Mouse (Mus musculus) limb, embryonic 15.5 days (tissue): Measurements from ENCODE around the gene Borcs6. TPM values are rescaled to one million over a fixed set of nuclear protein-coding genes. Genes with fewer than 3 reads are reported as not detected.
"Not testable (repeated sequence)": the region's sequence is repeated elsewhere in the genome, so short reads cannot be mapped to it uniquely, and the experiment has no call there.

ENCODE experiments used
- ATAC-seq: fragments of 200-750 bp; cut with Nextera tagmentation; 2 replicates; pipeline ENCODE4 v1.8.0; 2017; ENCODE audit warnings: low read depth, moderate TSS enrichment; ENCODE audit not compliant: insufficient number of reproducible peaks, low FRiP score, low TSS enrichment
- H3K27ac ChIP-seq: fragments of 300-500 bp; sonication (generic); 2 replicates; pipeline ENCODE4 v1.5.1; 2015; ENCODE audit warnings: moderate library complexity, mild to moderate bottlenecking, inconsistent platforms
- H3K27me3 ChIP-seq: fragments of 300-500 bp; sonication (generic); 2 replicates; pipeline ENCODE4 v1.6.1; 2015; ENCODE audit warnings: inconsistent platforms
- H3K36me3 ChIP-seq: fragments of 300-500 bp; sonication (generic); 2 replicates; pipeline ENCODE4 v1.6.1; 2015; ENCODE audit warnings: inconsistent platforms
- H3K4me1 ChIP-seq: fragments of 300-500 bp; sonication (generic); 2 replicates; pipeline ENCODE4 v1.6.1; 2015; ENCODE audit warnings: inconsistent platforms
- H3K4me2 ChIP-seq: fragments of 300-500 bp; sonication (generic); 2 replicates; pipeline ENCODE4 v1.6.1; 2015; ENCODE audit warnings: mild to moderate bottlenecking, inconsistent platforms
- H3K4me3 ChIP-seq: fragments of 300-500 bp; sonication (generic); 2 replicates; pipeline ENCODE4 v1.5.1; 2015; ENCODE audit warnings: mild to moderate bottlenecking, inconsistent platforms
- H3K9ac ChIP-seq: fragments of 300-500 bp; sonication (generic); 2 replicates; pipeline ENCODE4 v1.6.1; 2015; ENCODE audit warnings: inconsistent platforms
- H3K9me3 ChIP-seq: fragments of 300-500 bp; sonication (generic); 2 replicates; pipeline ENCODE4 v1.6.1; 2016; ENCODE audit warnings: inconsistent platforms
- WGBS: fragments of 180-500 bp; shearing (Covaris S2); methylation state at CpG from one replicate; pipeline ENCODE4 v1.1.7; 2015; 5-methylcytosine and 5-hydroxymethylcytosine counted together
- polyA plus RNA-seq: library from polyadenylated mRNA; unstranded; fragments of >200 nt; fragmentation: Nextera tagmentation; extraction: Ambion mirVana; gene quantifications from 2 replicates; pipeline ENCODE4 v1.2.1, GENCODE M21; 2015

Borcs6 gene
- polyA plus RNA-seq, 1 experiment from 2014 or later = 13.7 TPM

DNA sequence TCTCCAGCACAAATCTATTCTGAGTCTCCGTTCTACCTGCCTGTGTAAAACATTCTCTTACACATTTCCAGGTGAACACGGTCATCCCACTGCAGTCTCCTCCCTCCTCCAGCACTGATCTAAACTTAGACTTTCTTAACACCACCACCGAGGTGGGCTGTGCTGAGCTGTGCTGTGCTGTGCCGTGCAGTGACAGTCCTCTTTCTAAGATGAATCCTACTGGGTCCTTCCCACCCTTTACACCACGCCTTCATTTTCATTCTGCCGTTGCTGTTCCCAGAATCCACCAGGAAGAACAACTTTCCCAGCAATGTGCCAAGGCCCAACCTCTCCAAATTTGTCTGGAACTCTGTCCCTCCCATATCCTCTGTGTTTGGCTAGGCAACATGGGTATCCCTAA, 26.9 kb downstream of the Borcs6 start:
- H3K4me2 ChIP-seq = no peak overlapping the region
- no peaks in the 10 kb centered on the region for H3K9me3 ChIP-seq
- H3K9ac ChIP-seq = no peak overlapping the region
- ATAC-seq = no peak
- peak overlapping the region; percentile 65; the same call in 1 of the 2 replicates for H3K27ac ChIP-seq
- H3K4me1 ChIP-seq = peaks cover 35% of the 10 kb centered on the region
- peaks cover 16% of the 10 kb centered on the region for H3K36me3 ChIP-seq
- H3K4me3 ChIP-seq = no peak overlapping the region
- 47% methylated on average over 6 of the region's 6 CpGs for WGBS
- H3K27me3 ChIP-seq = no peaks in the 10 kb centered on the region

DNA sequence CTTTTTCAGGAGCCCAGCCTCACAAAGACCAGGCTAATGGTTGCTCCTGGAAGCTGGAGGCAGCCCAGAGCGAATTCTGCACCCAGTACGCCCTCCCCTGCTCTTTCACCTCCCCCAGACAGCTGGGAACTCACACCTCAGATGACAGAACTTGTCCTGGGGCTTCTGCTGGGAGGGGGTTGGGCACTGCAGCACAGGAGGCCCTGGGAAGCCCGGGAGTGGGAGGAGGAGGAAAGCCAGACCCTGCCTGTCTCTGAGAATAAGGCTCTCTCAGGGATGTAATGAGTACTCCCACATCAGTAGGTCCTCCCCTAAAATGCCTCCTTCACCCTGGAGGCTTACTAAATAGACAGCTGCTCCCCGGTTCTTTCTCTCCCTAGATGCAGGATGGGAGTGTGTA, 27.6 kb downstream of the Borcs6 start:
- Histone ChIP-seq H3K4me3 (no peak overlapping the region), H3K9ac (peak overlapping the region; percentile 17; the same call in 1 of the 2 replicates), H3K27me3 (no peaks in the 10 kb centered on the region), H3K4me2 (no peak overlapping the region; the same call in 1 of the 2 replicates), H3K9me3 (no peaks in the 10 kb centered on the region), H3K4me1 (peaks cover 40% of the 10 kb centered on the region), H3K36me3 (peaks cover 22% of the 10 kb centered on the region), H3K27ac (peak overlapping the region; percentile 65)
- ATAC-seq = no peak
- 25% methylated on average over 4 of the region's 4 CpGs for WGBS

DNA sequence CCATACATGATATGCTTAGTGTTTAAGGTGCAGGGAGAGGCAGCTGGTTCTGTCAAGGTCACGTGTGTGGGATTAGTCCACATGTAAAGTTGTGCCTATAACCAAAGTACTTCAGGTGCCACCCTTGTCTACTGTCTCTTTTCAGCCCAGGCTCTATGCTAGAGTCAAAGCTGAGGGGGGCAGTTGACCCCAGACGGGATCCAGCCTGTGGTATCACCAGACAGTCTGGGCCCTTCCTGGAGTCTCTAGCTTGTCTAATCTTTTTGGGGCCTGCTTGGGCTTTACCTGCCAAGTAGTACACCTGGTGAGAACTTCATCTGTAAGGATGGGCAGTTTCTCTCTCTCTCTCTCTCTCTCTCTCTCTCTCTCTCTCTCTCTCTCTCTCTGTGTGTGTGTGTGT, 28.1 kb downstream of the Borcs6 start:
- 60% methylated on average over 2 of the region's 2 CpGs for WGBS
- H3K9me3 ChIP-seq = no peaks in the 10 kb centered on the region
- peak overlapping the region; percentile 72; the same call in 1 of the 2 replicates for H3K4me3 ChIP-seq
- H3K27ac ChIP-seq = peak overlapping the region; percentile 65
- no peak overlapping the region for H3K9ac ChIP-seq
- H3K4me2 ChIP-seq = peak overlapping the region; percentile 84; the same call in 1 of the 2 replicates
- H3K27me3 ChIP-seq = no peaks in the 10 kb centered on the region
- no peak for ATAC-seq
- H3K36me3 ChIP-seq = peaks cover 24% of the 10 kb centered on the region
- H3K4me1 ChIP-seq = peaks cover 40% of the 10 kb centered on the region

DNA sequence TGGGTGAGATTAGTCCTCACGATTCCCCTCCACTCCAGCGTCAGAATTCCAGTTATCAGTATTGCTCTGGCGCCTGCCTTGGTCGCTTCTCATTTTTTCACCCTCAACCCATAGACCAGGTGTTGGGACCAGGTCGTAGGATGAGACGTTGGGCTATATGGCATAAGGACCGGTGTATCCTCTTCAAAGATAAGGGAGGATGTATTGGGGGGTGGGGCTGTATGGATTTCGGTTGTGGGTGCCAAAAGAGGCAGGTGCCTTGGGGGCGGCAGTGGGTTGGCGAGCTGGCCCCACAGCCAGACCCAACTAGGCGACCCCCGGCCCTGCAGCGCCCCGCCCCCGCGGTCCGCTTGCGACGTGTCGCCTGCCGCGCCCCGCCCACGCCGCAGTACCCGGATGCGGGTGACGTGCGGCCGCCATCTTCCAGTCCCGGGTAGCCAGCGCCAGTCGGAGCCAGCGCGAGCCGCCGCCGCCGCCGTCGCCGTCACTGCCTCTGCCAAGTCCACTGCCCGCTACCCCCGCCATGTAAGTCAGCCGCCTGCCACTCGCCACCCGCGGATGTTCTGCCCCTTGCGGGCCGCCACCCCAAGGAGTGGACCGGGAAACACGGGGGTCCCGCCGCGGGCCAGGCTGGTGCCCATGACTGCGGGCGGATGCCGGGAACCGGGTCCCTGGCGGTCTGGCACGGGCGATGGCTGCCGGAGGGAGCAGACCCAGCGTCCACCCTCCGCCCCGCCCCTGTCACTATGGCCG, 28.8 kb downstream of the Borcs6 start, which contains the start of gene Vamp2:
Gene Vamp2, plus strand, starts transcription at position 388 of the 753 bp plus-strand sequence.
- H3K9ac ChIP-seq = peak within 1 kb of the TSS; percentile 95
- no peaks in the 10 kb centered on the region for H3K9me3 ChIP-seq
- ATAC-seq = peak; percentile 79
- peaks cover 28% of the 10 kb centered on the region for H3K36me3 ChIP-seq
- peak within 1 kb of the TSS; percentile 91 for H3K27ac ChIP-seq
- H3K4me1 ChIP-seq = peaks cover 40% of the 10 kb centered on the region
- WGBS = 1% methylated on average over 60 of the region's 67 CpGs
- H3K4me2 ChIP-seq = peak within 1 kb of the TSS; percentile 84
- peak within 1 kb of the TSS; percentile 72 for H3K4me3 ChIP-seq
- H3K27me3 ChIP-seq = no peaks in the 10 kb centered on the region

DNA sequence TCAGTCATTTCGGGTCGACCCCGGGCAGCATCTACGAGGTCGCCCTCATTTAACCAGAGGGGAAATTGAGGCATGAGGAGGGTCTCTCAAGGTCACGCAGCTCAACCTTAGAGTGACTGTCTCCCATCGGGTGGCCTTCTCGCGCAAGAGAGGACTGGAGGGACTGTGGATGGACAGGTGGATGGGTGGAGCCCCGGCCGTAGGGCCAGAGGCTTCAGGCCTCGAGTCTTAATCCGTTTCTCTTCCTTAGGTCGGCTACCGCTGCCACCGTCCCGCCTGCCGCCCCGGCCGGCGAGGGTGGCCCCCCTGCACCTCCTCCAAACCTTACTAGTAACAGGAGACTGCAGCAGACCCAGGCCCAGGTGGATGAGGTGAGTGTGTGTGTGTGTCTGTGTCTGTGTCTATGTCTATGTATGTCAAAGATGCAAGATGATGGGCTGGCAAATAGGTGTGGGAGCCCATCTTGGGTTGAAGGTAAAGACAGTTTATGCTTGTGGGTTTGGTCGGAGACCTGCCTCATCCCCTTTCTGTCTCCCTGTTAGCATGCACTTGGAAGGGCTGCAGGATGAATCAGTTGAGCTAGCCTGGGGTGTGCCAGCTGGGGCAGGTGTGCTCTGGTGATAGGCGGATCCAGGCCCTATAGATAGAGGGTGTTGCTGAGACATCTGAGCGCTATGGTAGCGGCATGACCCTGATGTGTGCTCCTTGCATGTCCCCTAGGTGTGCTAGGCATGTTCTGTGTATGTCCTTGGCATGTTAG, 29.5 kb downstream of the Borcs6 start:
- Histone ChIP-seq H3K4me1 (peaks cover 42% of the 10 kb centered on the region), H3K4me2 (peak overlapping the region; percentile 84), H3K4me3 (peak overlapping the region; percentile 72), H3K27me3 (no peaks in the 10 kb centered on the region), H3K36me3 (peaks cover 28% of the 10 kb centered on the region), H3K9me3 (no peaks in the 10 kb centered on the region), H3K9ac (peak overlapping the region; percentile 95), H3K27ac (peak overlapping the region; percentile 91)
- no peak for ATAC-seq
- WGBS = 10% methylated on average over 25 of the region's 25 CpGs

DNA sequence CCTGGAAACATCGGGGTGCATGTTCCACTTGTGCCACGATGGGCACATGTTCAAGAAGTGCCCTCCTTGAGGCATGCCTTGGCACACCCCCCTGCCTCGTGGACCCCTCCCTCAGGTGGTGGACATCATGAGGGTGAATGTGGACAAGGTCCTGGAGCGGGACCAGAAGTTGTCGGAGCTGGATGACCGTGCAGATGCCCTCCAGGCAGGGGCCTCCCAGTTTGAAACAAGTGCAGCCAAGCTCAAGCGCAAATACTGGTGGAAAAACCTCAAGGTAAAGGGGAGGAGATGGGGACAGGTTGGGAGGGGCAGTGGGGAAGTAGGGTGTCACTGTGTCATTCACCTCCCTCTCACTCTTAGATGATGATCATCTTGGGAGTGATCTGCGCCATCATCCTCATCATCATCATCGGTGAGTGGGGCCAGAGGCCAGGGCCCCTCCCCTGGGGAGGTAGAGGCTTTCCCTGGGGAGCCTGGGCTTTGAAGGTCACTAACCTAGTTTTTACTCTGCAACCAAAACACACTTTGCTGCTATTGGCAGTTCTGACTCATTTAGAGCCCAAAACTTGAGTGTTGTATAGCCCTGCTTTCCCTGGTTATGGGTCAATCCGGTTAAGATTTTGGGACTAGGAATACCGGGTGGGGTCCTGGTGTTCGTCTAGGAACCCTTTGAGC, 30.2 kb downstream of the Borcs6 start:
- WGBS = 82% methylated on average over 12 of the region's 12 CpGs
- Histone ChIP-seq H3K4me1 (peaks cover 48% of the 10 kb centered on the region), H3K36me3 (peaks cover 28% of the 10 kb centered on the region), H3K4me2 (peak overlapping the region; percentile 84), H3K27ac (peak overlapping the region; percentile 30), H3K27me3 (no peaks in the 10 kb centered on the region), H3K9me3 (no peaks in the 10 kb centered on the region), H3K4me3 (peak overlapping the region; percentile 72), H3K9ac (peak overlapping the region; percentile 95)
- no peak for ATAC-seq

DNA sequence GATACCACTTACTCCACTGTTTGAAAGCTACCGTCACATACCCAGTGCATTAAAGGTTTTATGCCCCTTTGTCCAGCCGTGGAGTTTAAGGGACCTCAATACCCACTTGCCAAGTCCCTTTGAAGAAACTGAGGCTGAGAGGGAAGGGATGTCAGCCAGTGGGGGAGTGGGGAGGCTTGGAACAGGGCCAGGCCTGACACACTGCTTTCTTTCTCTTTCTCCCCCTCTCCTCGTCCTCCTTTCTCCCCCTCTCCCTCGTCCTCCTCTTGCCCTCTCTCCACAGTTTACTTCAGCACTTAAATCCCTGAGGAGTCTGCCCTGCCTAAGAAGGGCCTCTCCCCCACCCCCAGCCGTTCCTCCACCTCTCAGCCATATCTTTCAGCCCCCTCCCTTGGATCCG, 30.9 kb downstream of the Borcs6 start:
- Histone ChIP-seq H3K4me2 (peak overlapping the region; percentile 84; the same call in 1 of the 2 replicates), H3K36me3 (peaks cover 28% of the 10 kb centered on the region), H3K27ac (0 out of 2 replicates have a peak overlapping the region, but pooled peaks have one; percentile 27), H3K4me3 (peak overlapping the region; percentile 72; the same call in 1 of the 2 replicates), H3K9ac (no peak overlapping the region), H3K9me3 (no peaks in the 10 kb centered on the region), H3K4me1 (peaks cover 48% of the 10 kb centered on the region), H3K27me3 (no peaks in the 10 kb centered on the region)
- ATAC-seq = no peak
- WGBS = 54% methylated on average over 6 of the region's 6 CpGs

DNA sequence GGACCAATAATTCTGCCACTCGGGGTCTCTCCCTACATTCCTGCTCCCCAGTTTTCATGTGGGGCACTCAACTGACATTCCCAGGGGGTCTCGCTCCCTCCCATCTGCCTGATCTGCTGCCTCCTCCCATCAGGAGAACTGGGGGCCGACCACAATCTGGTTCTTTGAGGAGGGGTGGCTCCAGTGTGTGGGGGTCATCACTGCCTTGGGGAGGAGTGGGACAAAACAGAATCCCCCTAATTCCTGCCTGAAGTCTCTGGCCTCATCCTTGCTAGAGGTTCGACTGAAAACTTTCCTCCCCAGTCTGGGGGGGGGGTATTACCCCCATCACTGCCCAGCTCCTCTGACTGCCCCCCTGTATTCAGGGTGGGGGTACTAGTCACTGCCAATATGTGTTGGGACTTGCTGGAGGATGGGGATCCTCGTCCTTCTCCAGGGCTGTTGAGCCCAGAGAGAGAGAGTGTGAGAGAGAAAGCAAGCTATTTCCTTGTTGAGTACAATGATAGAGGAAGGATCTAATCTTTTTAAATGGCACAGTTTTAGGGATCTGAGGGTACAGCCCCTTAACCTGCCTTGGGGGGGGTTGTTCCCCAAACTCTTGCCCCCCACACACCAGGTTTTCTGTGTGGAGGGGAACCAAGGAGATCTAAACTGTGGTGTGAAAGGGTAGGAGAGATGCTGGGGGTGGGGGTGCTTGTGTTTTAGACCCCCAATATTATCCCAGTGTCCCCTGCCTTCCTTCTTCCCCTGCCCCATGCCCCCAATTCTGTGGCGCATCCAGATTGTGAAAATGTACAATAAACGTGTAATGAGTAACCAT, 32.3 kb downstream of the Borcs6 start:
- Histone ChIP-seq H3K4me1 (peaks cover 54% of the 10 kb centered on the region), H3K9me3 (no peaks in the 10 kb centered on the region), H3K36me3 (peaks cover 28% of the 10 kb centered on the region), H3K27me3 (no peaks in the 10 kb centered on the region), H3K9ac (no peak overlapping the region), H3K27ac (peak overlapping the region; percentile 29; the same call in 1 of the 2 replicates), H3K4me2 (no peak overlapping the region), H3K4me3 (no peak overlapping the region)
- WGBS = 62% methylated on average over 7 of the region's 7 CpGs
- no peak for ATAC-seq

DNA sequence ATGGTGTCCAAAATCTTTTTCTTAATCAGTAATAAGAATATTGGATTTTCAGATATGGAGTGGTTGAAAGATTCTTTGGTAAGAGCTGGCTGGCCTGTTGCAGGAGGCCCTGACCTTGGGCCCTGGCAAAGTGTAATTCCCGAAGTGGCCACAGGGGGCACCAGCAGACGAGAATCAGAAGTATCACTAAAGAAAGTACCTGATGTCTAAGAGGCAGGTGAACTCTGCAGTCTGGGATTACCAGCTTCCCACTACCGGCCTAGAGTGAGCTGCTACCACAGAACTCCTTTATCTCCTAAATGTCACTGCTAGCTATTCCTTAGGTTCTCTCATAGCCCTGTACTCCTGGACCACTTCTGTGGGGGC, 32.9 kb downstream of the Borcs6 start:
- no peak for ATAC-seq
- 4% methylated on average over 3 of the region's 3 CpGs for WGBS
- peaks cover 53% of the 10 kb centered on the region for H3K4me1 ChIP-seq

DNA sequence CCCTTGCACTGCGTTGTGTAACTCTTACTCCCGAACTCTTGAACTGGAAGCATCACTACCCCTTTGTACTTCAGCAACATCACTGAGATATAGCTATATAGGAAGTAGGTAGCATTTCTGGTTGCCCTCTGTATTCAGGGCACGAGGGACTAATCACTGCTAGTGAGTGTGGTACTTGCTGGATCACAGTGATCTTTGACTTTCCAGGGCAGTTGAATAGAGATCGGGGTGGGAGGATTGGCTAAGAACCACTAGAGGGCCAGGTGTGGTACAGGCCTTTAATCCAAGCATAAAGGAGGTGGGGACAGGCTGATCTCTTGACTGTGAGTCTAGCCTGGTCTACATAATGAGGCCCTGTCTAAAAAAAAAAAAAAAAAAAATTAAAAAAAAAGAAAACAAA, 33.4 kb downstream of the Borcs6 start:
- Histone ChIP-seq H3K27ac (no peak overlapping the region), H3K27me3 (no peaks in the 10 kb centered on the region), H3K4me1 (peaks cover 53% of the 10 kb centered on the region), H3K4me2 (no peak overlapping the region), H3K9me3 (no peaks in the 10 kb centered on the region), H3K36me3 (peaks cover 28% of the 10 kb centered on the region), H3K4me3 (no peak overlapping the region), H3K9ac (no peak overlapping the region)
- 87% methylated on average over 4 of the region's 4 CpGs for WGBS
- no peak for ATAC-seq

More for the DNA sequence above, 32.9 kb downstream of the Borcs6 start:
- H3K9ac ChIP-seq = no peak overlapping the region
- H3K4me2 ChIP-seq = no peak overlapping the region
- no peaks in the 10 kb centered on the region for H3K9me3 ChIP-seq
- no peak overlapping the region for H3K4me3 ChIP-seq
- H3K27me3 ChIP-seq = no peaks in the 10 kb centered on the region
- H3K27ac ChIP-seq = no peak overlapping the region
- H3K36me3 ChIP-seq = peaks cover 28% of the 10 kb centered on the region

DNA sequence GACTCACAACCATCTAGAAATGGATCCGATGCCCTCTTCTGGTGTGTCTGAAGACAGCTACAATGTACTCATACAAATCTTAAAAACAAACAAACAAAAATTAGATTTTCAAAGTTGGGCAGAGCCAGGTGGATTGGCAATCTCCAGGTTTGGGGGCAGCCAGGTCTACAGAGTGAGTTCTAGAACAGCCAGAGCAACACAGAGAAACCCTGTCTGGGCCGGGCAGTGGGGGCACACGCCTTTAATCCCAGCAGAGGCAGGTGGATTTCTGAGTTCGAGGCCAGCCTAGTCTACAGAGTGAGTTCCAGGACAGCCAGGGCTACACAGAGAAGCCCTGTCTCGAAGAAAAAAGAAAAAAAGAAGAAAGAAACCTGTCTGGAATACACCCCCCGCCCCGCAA, 34.3 kb downstream of the Borcs6 start:
- not testable (repeated sequence) for H3K4me3 ChIP-seq, H3K4me2 ChIP-seq, H3K9ac ChIP-seq, ATAC-seq, H3K27me3 ChIP-seq, H3K9me3 ChIP-seq
- peaks cover 28% of the 10 kb centered on the region for H3K36me3 ChIP-seq
- 89% methylated on average over 7 of the region's 7 CpGs for WGBS
- H3K4me1 ChIP-seq = peaks cover 60% of the 10 kb centered on the region
- peak overlapping the region; percentile 92 for H3K27ac ChIP-seq
